Mouse (Mus musculus) kidney, embryonic 16.5 days (tissue): ENCODE measurements around the gene Atp4b. TPM values are rescaled to one million over a fixed set of nuclear protein-coding genes. Genes with fewer than 3 reads are reported as not detected.

ENCODE experiments used
- ATAC-seq: fragments of 200-750 bp; cut with Nextera tagmentation; 2 replicates; pipeline ENCODE4 v1.8.0; 2017; ENCODE audit warnings: moderate TSS enrichment; ENCODE audit not compliant: low FRiP score, low TSS enrichment
- H3K27ac ChIP-seq: fragments of 300-500 bp; sonication (generic); 2 replicates; pipeline ENCODE4 v1.5.1; 2014; ENCODE audit warnings: low read length
- H3K27me3 ChIP-seq: fragments of 300-500 bp; sonication (generic); 2 replicates; pipeline ENCODE4 v1.6.1; 2014; ENCODE audit warnings: low read length, control low read depth, mixed read lengths; ENCODE audit not compliant: insufficient read depth
- H3K36me3 ChIP-seq: fragments of 300-500 bp; sonication (generic); 2 replicates; pipeline ENCODE4 v1.6.1; 2014; ENCODE audit warnings: low read length, control low read depth, mixed read lengths; ENCODE audit not compliant: insufficient read depth
- H3K4me1 ChIP-seq: fragments of 300-500 bp; sonication (generic); 2 replicates; pipeline ENCODE4 v1.6.1; 2014; ENCODE audit warnings: low read length, control low read depth, mixed read lengths; ENCODE audit not compliant: insufficient read depth
- H3K4me2 ChIP-seq: fragments of 300-500 bp; sonication (generic); replicated peaks from 2 replicates; pipeline ENCODE4 v1.6.1; 2014; ENCODE audit warnings: low read depth, low read length
- H3K4me3 ChIP-seq: fragments of 300-500 bp; sonication (generic); 2 replicates; pipeline ENCODE4 v1.5.1; 2014; ENCODE audit warnings: mild to moderate bottlenecking, low read length
- H3K9ac ChIP-seq: fragments of 300-500 bp; sonication (generic); replicated peaks from 2 replicates; pipeline ENCODE4 v1.6.1; 2014; ENCODE audit warnings: low read length
- H3K9me3 ChIP-seq: fragments of 300-500 bp; sonication (generic); 2 replicates; pipeline ENCODE4 v1.6.1; 2016; ENCODE audit warnings: low read length, control low read depth
- WGBS: fragments of 180-500 bp; shearing (Covaris S2); extraction: QIAGEN DNeasy Blood & Tissue Kit; methylation state at CpG from one replicate; pipeline ENCODE4 v1.1.7; 2014; 5-methylcytosine and 5-hydroxymethylcytosine counted together
- polyA plus RNA-seq: library from polyadenylated mRNA; unstranded; fragments of >200 nt; fragmentation: Nextera tagmentation; extraction: Ambion mirVana; gene quantifications from 2 replicates; pipeline ENCODE4 v1.2.1, GENCODE M21; 2015

The Atp4b gene
- polyA plus RNA-seq, 1 experiment from 2014 or later: not detected

- H3K9me3 ChIP-seq: no peaks in the 10 kb centered on the region
- H3K4me2 ChIP-seq: no peak overlapping the region
- ATAC-seq: 0 out of 2 replicates have a peak, but pooled peaks have one; percentile 39
- WGBS: 66% methylated on average over 2 of the region's 2 CpGs
- no peak overlapping the region for H3K4me3 ChIP-seq
- H3K4me1 ChIP-seq: no peaks in the 10 kb centered on the region; the same call in 1 of the 2 replicates
- H3K36me3 ChIP-seq: no peaks in the 10 kb centered on the region
- H3K27me3 ChIP-seq: no peaks in the 10 kb centered on the region
- no peak overlapping the region for H3K9ac ChIP-seq
- H3K27ac ChIP-seq: no peak overlapping the region
Observed at GRCm38 (mm10) chr8:13388744-13389143, 7.9 kb downstream of the Atp4b start.

GRCm38 (mm10) chr8:13387728-13388127 lies 8.9 kb downstream of the Atp4b start:
- WGBS: 81% methylated on average over 8 of the region's 8 CpGs

GRCm38 (mm10) chr8:13386366-13386765 lies 10.3 kb downstream of the Atp4b start:
- H3K4me2 ChIP-seq: no peak overlapping the region
- H3K9ac ChIP-seq: no peak overlapping the region
- no peaks in the 10 kb centered on the region; the same call in 1 of the 2 replicates for H3K4me1 ChIP-seq
- ATAC-seq: peak; percentile 70
- no peaks in the 10 kb centered on the region for H3K27me3 ChIP-seq
- H3K4me3 ChIP-seq: no peak overlapping the region
- H3K27ac ChIP-seq: no peak overlapping the region
- H3K9me3 ChIP-seq: no peaks in the 10 kb centered on the region
- 52% methylated on average over 13 of the region's 13 CpGs for WGBS
- no peaks in the 10 kb centered on the region for H3K36me3 ChIP-seq

More at GRCm38 (mm10) chr8:13387728-13388127, 8.9 kb downstream of the Atp4b start:
- Histone ChIP-seq H3K4me3 (no peak overlapping the region), H3K4me2 (no peak overlapping the region), H3K27ac (no peak overlapping the region), H3K36me3 (no peaks in the 10 kb centered on the region), H3K4me1 (no peaks in the 10 kb centered on the region; the same call in 1 of the 2 replicates), H3K27me3 (no peaks in the 10 kb centered on the region), H3K9ac (no peak overlapping the region), H3K9me3 (no peaks in the 10 kb centered on the region)
- no peak for ATAC-seq

GRCm38 (mm10) chr8:13382999-13383398 lies 13.6 kb downstream of the Atp4b start:
- 83% methylated on average over 4 of the region's 4 CpGs for WGBS
- Histone ChIP-seq H3K9me3 (no peaks in the 10 kb centered on the region), H3K36me3 (peaks cover 17% of the 10 kb centered on the region), H3K4me2 (no peak overlapping the region), H3K9ac (no peak overlapping the region), H3K4me1 (no peaks in the 10 kb centered on the region; the same call in 1 of the 2 replicates), H3K4me3 (no peak overlapping the region), H3K27me3 (no peaks in the 10 kb centered on the region), H3K27ac (no peak overlapping the region)
- ATAC-seq: no peak

- peaks cover 19% of the 10 kb centered on the region for H3K36me3 ChIP-seq
- no peaks in the 10 kb centered on the region; the same call in 1 of the 2 replicates for H3K4me1 ChIP-seq
- H3K4me3 ChIP-seq: no peak overlapping the region
- no peaks in the 10 kb centered on the region for H3K9me3 ChIP-seq
- WGBS: 81% methylated on average over 3 of the region's 3 CpGs
- no peak overlapping the region for H3K4me2 ChIP-seq
- H3K27me3 ChIP-seq: no peaks in the 10 kb centered on the region
- no peak overlapping the region for H3K27ac ChIP-seq
- no peak for ATAC-seq
- no peak overlapping the region for H3K9ac ChIP-seq
Observed at GRCm38 (mm10) chr8:13382536-13382935, 14.1 kb downstream of the Atp4b start.

GRCm38 (mm10) chr8:13381630-13382029 lies 15.0 kb downstream of the Atp4b start:
- Histone ChIP-seq H3K36me3 (peaks cover 24% of the 10 kb centered on the region), H3K27ac (no peak overlapping the region), H3K4me3 (no peak overlapping the region), H3K9ac (no peak overlapping the region), H3K9me3 (no peaks in the 10 kb centered on the region), H3K4me2 (no peak overlapping the region), H3K27me3 (no peaks in the 10 kb centered on the region), H3K4me1 (no peaks in the 10 kb centered on the region; the same call in 1 of the 2 replicates)
- no peak for ATAC-seq
- 88% methylated on average over 7 of the region's 7 CpGs for WGBS

GRCm38 (mm10) chr8:13373151-13373662 lies 23.4 kb downstream of the Atp4b start:
- Histone ChIP-seq H3K27me3 (no peaks in the 10 kb centered on the region), H3K36me3 (peaks cover 85% of the 10 kb centered on the region), H3K4me2 (no peak overlapping the region), H3K4me1 (no peaks in the 10 kb centered on the region), H3K4me3 (no peak overlapping the region), H3K9me3 (no peaks in the 10 kb centered on the region), H3K9ac (no peak overlapping the region), H3K27ac (no peak overlapping the region)
- ATAC-seq: no peak
- WGBS: 89% methylated on average over 8 of the region's 8 CpGs

- H3K4me3 ChIP-seq: no peak overlapping the region
- H3K9ac ChIP-seq: no peak overlapping the region
- H3K9me3 ChIP-seq: no peaks in the 10 kb centered on the region
- no peak for ATAC-seq
- H3K36me3 ChIP-seq: peaks cover 92% of the 10 kb centered on the region
- 98% methylated on average over 6 of the region's 6 CpGs for WGBS
- no peak overlapping the region for H3K27ac ChIP-seq
- no peak overlapping the region for H3K4me2 ChIP-seq
- no peaks in the 10 kb centered on the region for H3K4me1 ChIP-seq
- no peaks in the 10 kb centered on the region for H3K27me3 ChIP-seq
Observed at GRCm38 (mm10) chr8:13361865-13362264, 34.8 kb downstream of the Atp4b start.

GRCm38 (mm10) chr8:13360213-13360612 lies 36.4 kb downstream of the Atp4b start:
- H3K9me3 ChIP-seq: no peaks in the 10 kb centered on the region
- no peak for ATAC-seq

GRCm38 (mm10) chr8:13356681-13357080 lies 39.9 kb downstream of the Atp4b start:
- H3K4me2 ChIP-seq: no peak overlapping the region
- H3K27me3 ChIP-seq: no peaks in the 10 kb centered on the region
- no peak for ATAC-seq
- H3K36me3 ChIP-seq: peaks cover 74% of the 10 kb centered on the region
- H3K4me1 ChIP-seq: no peaks in the 10 kb centered on the region
- H3K4me3 ChIP-seq: no peak overlapping the region
- WGBS: 64% methylated on average over 10 of the region's 10 CpGs
- no peak overlapping the region for H3K27ac ChIP-seq
- H3K9me3 ChIP-seq: no peaks in the 10 kb centered on the region
- no peak overlapping the region for H3K9ac ChIP-seq

More at GRCm38 (mm10) chr8:13360213-13360612, 36.4 kb downstream of the Atp4b start:
- Histone ChIP-seq H3K9ac (no peak overlapping the region), H3K4me3 (no peak overlapping the region), H3K27me3 (no peaks in the 10 kb centered on the region), H3K4me2 (no peak overlapping the region), H3K36me3 (peaks cover 89% of the 10 kb centered on the region), H3K27ac (no peak overlapping the region), H3K4me1 (no peaks in the 10 kb centered on the region)
- 89% methylated on average over 7 of the region's 7 CpGs for WGBS
